In genomic region chr10:69919152-69919492, GRCm38 (mm10) we compare ENCODE assay signal across 25 mouse cellular contexts.
DNase-seq lines count a peak whose midpoint lies in the region; ATAC-seq lines count a peak whose summit lies in the region.
"Had no signal": no experiment of that assay in that cellular context is flagged by ENCODE, and none has a peak within 500 bp of the region (broad histone marks: within the 10 kb centered on the region; RNA-seq: fewer than 3 reads in every experiment).

No protein-coding gene starts in this region.

- no peak for ATAC-seq in midbrain, embryonic 11.5 days (ENCODE audit: low FRiP score)
- peak; percentile 42 for ATAC-seq in megakaryocyte progenitor cell, adult 5-6 weeks (replicated peaks; ENCODE audit: poor library complexity)
- no peak for ATAC-seq in kidney, embryonic 16.5 days (ENCODE audit: low FRiP score, low TSS enrichment)
- ATAC-seq: activated CD4-positive, CD25-positive, alpha-beta regulatory T cell, adult 4 months; forebrain, embryonic 13.5 days; hindbrain, postnatal 0 days; inflammation-experienced regulatory T-cells, adult 6 months had no signal

- H3K9ac ChIP-seq in midbrain, embryonic 11.5 days (ENCODE audit: low read length): no peak overlapping the region
- no peak overlapping the region for H3K9ac ChIP-seq in kidney, embryonic 16.5 days (replicated peaks; ENCODE audit: low read length)
- H3K9ac ChIP-seq: embryonic facial prominence, embryonic 13.5 days; forebrain, embryonic 13.5 days; heart, embryonic 12.5 days; heart, embryonic 15.5 days; hindbrain, embryonic 14.5 days had no signal

- DNase-seq in heart, adult 11 months: peak; percentile 89
- DNase-seq in heart, postnatal 14 days: no peak
- DNase-seq in midbrain, embryonic 10.5 days (ENCODE audit: low spot score): no peak
- no peak for DNase-seq in midbrain, embryonic 11.5 days (ENCODE audit: low spot score, missing footprints)
- DNase-seq: adrenal gland, postnatal 10 days; adrenal gland, postnatal 36 days; embryo, embryonic 11 days; gastrocnemius, adult 2 months; gastrocnemius, postnatal 14 days; heart, adult 18-20 months; heart, postnatal 10 days; heart, postnatal 4 days had no signal

- no peaks in the 10 kb centered on the region; the same call in 1 of the 2 replicates for H3K27me3 ChIP-seq in midbrain, embryonic 10.5 days (ENCODE audit: low read depth, poor library complexity, severe bottlenecking)
- no peaks in the 10 kb centered on the region for H3K27me3 ChIP-seq in midbrain, embryonic 11.5 days (ENCODE audit: control insufficient read depth, insufficient read depth, low read length)
- H3K27me3 ChIP-seq in kidney, embryonic 16.5 days (ENCODE audit: insufficient read depth, low read length): no peaks in the 10 kb centered on the region
- H3K27me3 ChIP-seq: embryonic facial prominence, embryonic 13.5 days; forebrain, embryonic 13.5 days; heart, embryonic 12.5 days; heart, embryonic 15.5 days had no signal

- no peak overlapping the region for H3K4me2 ChIP-seq in midbrain, embryonic 11.5 days
- no peak overlapping the region for H3K4me2 ChIP-seq in kidney, embryonic 16.5 days (replicated peaks; ENCODE audit: low read depth, low read length)
- H3K4me2 ChIP-seq: embryonic facial prominence, embryonic 13.5 days; forebrain, embryonic 13.5 days; heart, embryonic 12.5 days; heart, embryonic 15.5 days; hindbrain, embryonic 14.5 days had no signal

- H3K9me3 ChIP-seq in midbrain, embryonic 10.5 days (replicated peaks): no peaks in the 10 kb centered on the region
- H3K9me3 ChIP-seq in midbrain, embryonic 11.5 days (ENCODE audit: control insufficient read depth, low read length): no peaks in the 10 kb centered on the region
- no peaks in the 10 kb centered on the region for H3K9me3 ChIP-seq in kidney, embryonic 16.5 days (ENCODE audit: low read length)
- H3K9me3 ChIP-seq: embryonic facial prominence, embryonic 10.5 days; embryonic facial prominence, embryonic 13.5 days; forebrain, embryonic 10.5 days; forebrain, embryonic 13.5 days; heart, embryonic 12.5 days; heart, embryonic 15.5 days had no signal

- intact Hi-C loops in heart, postnatal 14 days (cut with DNase I): no loop called here

- H3K4me3 ChIP-seq in midbrain, embryonic 10.5 days: no peak overlapping the region
- H3K4me3 ChIP-seq in midbrain, embryonic 11.5 days (ENCODE audit: low read depth, low read length): no peak overlapping the region
- H3K4me3 ChIP-seq in kidney, embryonic 16.5 days (ENCODE audit: low read length): no peak overlapping the region
- H3K4me3 ChIP-seq: embryonic facial prominence, embryonic 10.5 days; embryonic facial prominence, embryonic 13.5 days; erythroblast, embryonic 14.5 days; forebrain, embryonic 10.5 days; forebrain, embryonic 13.5 days; gastrocnemius, adult 2 months; heart, embryonic 12.5 days; heart, embryonic 15.5 days had no signal

- WGBS in midbrain, embryonic 10.5 days: 81% methylated on average over 5 of the region's 5 CpGs
- 86% methylated on average over 5 of the region's 5 CpGs for WGBS in midbrain, embryonic 11.5 days
- WGBS in kidney, embryonic 16.5 days: 83% methylated on average over 5 of the region's 5 CpGs

- H3K27ac ChIP-seq in midbrain, embryonic 10.5 days (replicated peaks): 0 out of 2 replicates have a peak overlapping the region, but pooled peaks have one; percentile 23
- no peak overlapping the region for H3K27ac ChIP-seq in midbrain, embryonic 11.5 days (ENCODE audit: low read depth, low read length)
- no peak overlapping the region for H3K27ac ChIP-seq in kidney, embryonic 16.5 days (ENCODE audit: low read length)
- H3K27ac ChIP-seq: embryonic facial prominence, embryonic 10.5 days; embryonic facial prominence, embryonic 13.5 days; forebrain, embryonic 10.5 days; forebrain, embryonic 13.5 days; gastrocnemius, adult 2 months; heart, embryonic 15.5 days; hindbrain, embryonic 14.5 days; hindbrain, postnatal 0 days had no signal

- peaks cover 6% of the 10 kb centered on the region for H3K4me1 ChIP-seq in midbrain, embryonic 10.5 days
- peaks cover 3% of the 10 kb centered on the region for H3K4me1 ChIP-seq in midbrain, embryonic 11.5 days (ENCODE audit: control insufficient read depth, insufficient read depth, low read length)
- H3K4me1 ChIP-seq in kidney, embryonic 16.5 days (ENCODE audit: insufficient read depth, low read length): peaks cover 16% of the 10 kb centered on the region
- H3K4me1 ChIP-seq: forebrain, embryonic 13.5 days had no signal

- H3K36me3 ChIP-seq in midbrain, embryonic 10.5 days: no peaks in the 10 kb centered on the region
- no peaks in the 10 kb centered on the region for H3K36me3 ChIP-seq in midbrain, embryonic 11.5 days (ENCODE audit: control insufficient read depth, insufficient read depth, low read length)
- no peaks in the 10 kb centered on the region for H3K36me3 ChIP-seq in kidney, embryonic 16.5 days (ENCODE audit: insufficient read depth, low read length)
- H3K36me3 ChIP-seq: embryonic facial prominence, embryonic 13.5 days; forebrain, embryonic 10.5 days; heart, embryonic 15.5 days had no signal
